Mouse (Mus musculus) lung, embryonic 16.5 days (tissue): Measurements from ENCODE around the gene Nt5c3b. TPM values are rescaled to one million over a fixed set of nuclear protein-coding genes. Genes with fewer than 3 reads are reported as not detected.

ENCODE experiments used
- ATAC-seq: fragments of 200-750 bp; cut with Nextera tagmentation; 2 replicates; pipeline ENCODE4 v1.8.0; 2017; ENCODE audit warnings: low read depth, mild to moderate bottlenecking, moderate library complexity
- H3K27ac ChIP-seq: fragments of 300-500 bp; sonication (generic); 2 replicates; pipeline ENCODE4 v1.5.1; 2014; ENCODE audit warnings: mild to moderate bottlenecking, control low read depth, low read length
- H3K27me3 ChIP-seq: fragments of 300-500 bp; sonication (generic); 2 replicates; pipeline ENCODE4 v1.6.1; 2014; ENCODE audit warnings: low read depth, low read length, mixed read lengths; ENCODE audit not compliant: control insufficient read depth, insufficient read depth
- H3K36me3 ChIP-seq: fragments of 300-500 bp; sonication (generic); 2 replicates; pipeline ENCODE4 v1.6.1; 2014; ENCODE audit warnings: low read length; ENCODE audit not compliant: control insufficient read depth, insufficient read depth
- H3K4me1 ChIP-seq: fragments of 300-500 bp; sonication (generic); replicated peaks from 2 replicates; pipeline ENCODE4 v1.6.1; 2014; ENCODE audit warnings: low read length, mixed read lengths; ENCODE audit not compliant: control insufficient read depth, insufficient read depth
- H3K4me2 ChIP-seq: fragments of 300-500 bp; sonication (generic); 2 replicates; pipeline ENCODE4 v1.6.1; 2014; ENCODE audit warnings: low read depth, low read length, control low read depth
- H3K4me3 ChIP-seq: fragments of 300-500 bp; sonication (generic); 2 replicates; pipeline ENCODE4 v1.5.1; 2014; ENCODE audit warnings: mild to moderate bottlenecking, low read length, control low read depth
- H3K9ac ChIP-seq: fragments of 300-500 bp; sonication (generic); 2 replicates; pipeline ENCODE4 v1.6.1; 2014; ENCODE audit warnings: low read length, control low read depth
- H3K9me3 ChIP-seq: fragments of 300-500 bp; sonication (generic); 2 replicates; pipeline ENCODE4 v1.6.1; 2016; ENCODE audit warnings: low read length; ENCODE audit not compliant: control insufficient read depth
- WGBS: fragments of 180-500 bp; shearing (Covaris S2); extraction: QIAGEN DNeasy Blood & Tissue Kit; methylation state at CpG from one replicate; pipeline ENCODE4 v1.1.7; 2014; 5-methylcytosine and 5-hydroxymethylcytosine counted together
- polyA plus RNA-seq: library from polyadenylated mRNA; unstranded; fragments of >200 nt; fragmentation: Nextera tagmentation; extraction: Ambion mirVana; gene quantifications from 2 replicates; pipeline ENCODE4 v1.2.1, GENCODE M21; 2015

The Nt5c3b gene
- polyA plus RNA-seq, 1 experiment from 2014 or later, result 129 TPM

DNA sequence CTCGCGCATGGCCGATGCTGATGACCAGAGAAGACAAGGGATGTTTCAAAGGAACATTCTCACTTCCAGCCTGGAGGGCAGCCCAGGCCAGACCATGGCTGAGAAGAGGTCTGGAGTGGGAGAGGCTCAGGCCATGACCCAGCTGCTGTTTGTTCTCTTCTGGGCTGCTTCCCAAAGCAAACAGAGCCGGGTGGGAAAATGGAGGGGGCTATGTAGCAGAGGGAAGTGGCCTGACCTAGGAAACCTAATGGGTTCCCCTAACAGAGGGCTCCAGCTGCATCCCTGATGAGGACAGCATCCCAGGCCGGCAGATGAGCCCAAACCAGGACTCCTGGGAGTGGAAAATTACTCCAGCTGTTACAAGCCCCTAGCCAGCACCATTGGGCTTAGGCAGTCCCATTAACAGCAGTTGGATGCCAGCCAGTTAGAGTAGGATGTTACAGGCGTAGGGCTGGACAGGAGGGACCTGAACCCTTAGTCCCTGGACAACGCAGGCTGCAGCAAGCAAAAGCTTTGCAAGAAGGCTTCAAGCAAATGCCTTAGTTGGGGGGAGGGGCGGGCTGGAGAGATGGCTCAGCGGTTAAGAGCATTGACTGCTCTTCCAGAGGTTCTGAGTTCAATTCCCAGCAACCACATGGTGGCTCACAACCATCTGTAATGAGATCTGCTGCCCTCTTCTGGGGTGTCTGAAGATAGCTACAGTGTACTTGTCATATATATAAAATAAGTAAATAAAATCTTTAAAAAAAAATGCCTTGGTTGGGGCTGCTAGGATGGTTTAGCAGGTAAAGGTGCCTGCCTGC, 50.3 kb downstream of the Nt5c3b start:
- Histone ChIP-seq H3K27ac (peak overlapping the region; percentile 92), H3K36me3 (no peaks in the 10 kb centered on the region), H3K27me3 (no peaks in the 10 kb centered on the region), H3K4me3 (no peak overlapping the region), H3K4me1 (peaks cover 96% of the 10 kb centered on the region), H3K9ac (no peak overlapping the region), H3K4me2 (0 out of 2 replicates have a peak overlapping the region, but pooled peaks have one; percentile 13), H3K9me3 (no peaks in the 10 kb centered on the region)
- 30% methylated on average over 9 of the region's 9 CpGs for WGBS
- ATAC-seq, result peak; percentile 67

DNA sequence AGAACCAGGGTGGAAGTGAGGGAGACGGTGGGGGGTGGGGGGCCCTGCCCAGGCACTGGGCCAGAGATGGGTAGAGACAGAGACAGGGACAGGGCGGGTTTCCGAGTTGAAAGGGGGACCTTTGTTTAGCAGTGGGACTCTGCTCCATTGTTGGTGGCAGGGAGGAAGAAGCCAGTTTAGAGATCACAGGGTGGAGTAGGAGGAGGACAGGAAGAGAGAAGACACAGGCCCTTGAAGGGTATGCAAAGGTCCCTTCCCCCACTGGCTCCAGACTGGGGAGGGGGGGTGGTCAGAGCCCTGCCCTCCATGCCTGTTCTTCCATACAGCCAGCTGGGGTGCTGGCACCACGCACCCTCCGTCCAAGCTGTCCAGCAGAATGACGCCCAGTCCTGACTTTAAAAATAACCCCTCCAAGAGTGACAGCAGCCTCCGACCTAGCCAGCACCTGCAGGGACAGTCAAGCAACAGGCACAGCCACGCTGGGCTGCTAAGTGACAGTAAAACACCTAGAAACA, 51.6 kb downstream of the Nt5c3b start:
- Histone ChIP-seq H3K27me3 (no peaks in the 10 kb centered on the region), H3K36me3 (peaks cover 9% of the 10 kb centered on the region), H3K27ac (peak overlapping the region; percentile 92), H3K9me3 (no peaks in the 10 kb centered on the region), H3K9ac (peak overlapping the region; percentile 37; the same call in 1 of the 2 replicates), H3K4me2 (peak overlapping the region; percentile 25), H3K4me3 (no peak overlapping the region), H3K4me1 (peaks cover 90% of the 10 kb centered on the region)
- peak; percentile 44 for ATAC-seq
- 40% methylated on average over 8 of the region's 8 CpGs for WGBS

DNA sequence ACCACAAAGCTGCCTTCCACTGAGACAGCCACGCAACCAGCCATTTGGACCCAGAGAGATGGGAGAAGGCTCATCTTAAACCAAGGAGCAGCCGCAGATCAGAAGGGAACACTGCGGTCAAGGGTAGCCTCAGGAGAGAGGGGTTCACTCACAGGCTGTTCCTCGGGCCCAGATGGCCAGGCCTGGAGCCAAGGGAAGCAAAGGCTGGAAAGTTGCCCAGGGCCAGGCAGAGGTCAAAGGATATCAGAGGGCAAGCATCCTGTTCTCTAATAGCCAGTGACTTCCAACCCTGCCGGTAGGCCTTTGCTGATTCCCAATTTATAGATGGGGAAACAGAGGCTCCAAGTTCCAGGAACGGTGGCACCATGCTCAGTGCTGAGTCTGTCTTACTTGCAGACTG, 53.0 kb downstream of the Nt5c3b start:
- 50% methylated on average over 6 of the region's 6 CpGs for WGBS

GRCm38 (mm10) chr11:100387589-100388375, 53.8 kb downstream of the Nt5c3b start:
- Histone ChIP-seq H3K9me3 (no peaks in the 10 kb centered on the region), H3K4me1 (peaks cover 67% of the 10 kb centered on the region), H3K36me3 (peaks cover 26% of the 10 kb centered on the region), H3K9ac (peak overlapping the region; percentile 48), H3K4me3 (peak overlapping the region; percentile 5; the same call in 1 of the 2 replicates), H3K27me3 (no peaks in the 10 kb centered on the region), H3K27ac (peak overlapping the region; percentile 92), H3K4me2 (peak overlapping the region; percentile 40)
- 18% methylated on average over 14 of the region's 14 CpGs for WGBS
- peak; percentile 62 for ATAC-seq

More for the DNA sequence above, 53.0 kb downstream of the Nt5c3b start:
- no peaks in the 10 kb centered on the region for H3K9me3 ChIP-seq
- H3K4me3 ChIP-seq, result no peak overlapping the region
- H3K27ac ChIP-seq, result peak overlapping the region; percentile 92
- H3K4me1 ChIP-seq, result peaks cover 76% of the 10 kb centered on the region
- H3K36me3 ChIP-seq, result peaks cover 19% of the 10 kb centered on the region
- no peaks in the 10 kb centered on the region for H3K27me3 ChIP-seq
- no peak for ATAC-seq
- peak overlapping the region; percentile 48 for H3K9ac ChIP-seq
- peak overlapping the region; percentile 40 for H3K4me2 ChIP-seq

DNA sequence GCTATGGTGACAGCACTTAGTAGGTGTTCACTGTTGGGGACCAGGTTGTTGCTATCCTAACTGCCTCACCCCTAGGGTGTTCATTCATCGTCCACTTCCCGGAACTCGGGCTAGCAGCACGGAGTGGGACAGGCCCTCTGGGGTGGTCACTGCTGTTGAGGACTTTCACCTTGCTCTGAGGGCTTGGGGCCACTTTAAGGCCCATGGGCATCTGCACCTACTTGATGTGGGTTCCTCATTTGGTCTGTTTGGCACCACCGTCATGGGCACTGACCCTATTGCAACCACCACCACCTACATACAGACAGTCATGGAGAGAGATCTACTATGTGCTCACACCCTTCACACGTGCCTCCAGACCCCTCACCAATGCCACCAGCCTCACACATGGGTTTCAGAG, 54.5 kb downstream of the Nt5c3b start:
- Histone ChIP-seq H3K4me1 (peaks cover 61% of the 10 kb centered on the region), H3K9me3 (no peaks in the 10 kb centered on the region), H3K36me3 (peaks cover 31% of the 10 kb centered on the region), H3K27ac (peak overlapping the region; percentile 92), H3K9ac (0 out of 2 replicates have a peak overlapping the region, but pooled peaks have one; percentile 11), H3K4me2 (peak overlapping the region; percentile 40), H3K4me3 (no peak overlapping the region), H3K27me3 (no peaks in the 10 kb centered on the region)
- no peak for ATAC-seq
- 79% methylated on average over 6 of the region's 6 CpGs for WGBS

GRCm38 (mm10) chr11:100386586-100386985, 55.0 kb downstream of the Nt5c3b start:
- peaks cover 36% of the 10 kb centered on the region for H3K36me3 ChIP-seq
- H3K9me3 ChIP-seq, result no peaks in the 10 kb centered on the region
- no peak overlapping the region; the same call in 1 of the 2 replicates for H3K9ac ChIP-seq
- H3K4me1 ChIP-seq, result peaks cover 56% of the 10 kb centered on the region
- WGBS, result 47% methylated on average over 5 of the region's 5 CpGs
- peak; percentile 66 for ATAC-seq
- H3K4me3 ChIP-seq, result no peak overlapping the region
- peak overlapping the region; percentile 92 for H3K27ac ChIP-seq
- H3K4me2 ChIP-seq, result peak overlapping the region; percentile 40
- H3K27me3 ChIP-seq, result no peaks in the 10 kb centered on the region

GRCm38 (mm10) chr11:100385016-100385415, 56.6 kb downstream of the Nt5c3b start:
- H3K27me3 ChIP-seq, result no peaks in the 10 kb centered on the region
- H3K36me3 ChIP-seq, result peaks cover 48% of the 10 kb centered on the region
- H3K27ac ChIP-seq, result no peak overlapping the region
- H3K9me3 ChIP-seq, result no peaks in the 10 kb centered on the region
- 0 out of 2 replicates have a peak overlapping the region, but pooled peaks have one; percentile 32 for H3K9ac ChIP-seq
- ATAC-seq, result no peak
- no peak overlapping the region for H3K4me3 ChIP-seq
- 94% methylated on average over 3 of the region's 3 CpGs for WGBS
- no peak overlapping the region for H3K4me2 ChIP-seq
- H3K4me1 ChIP-seq, result peaks cover 40% of the 10 kb centered on the region

DNA sequence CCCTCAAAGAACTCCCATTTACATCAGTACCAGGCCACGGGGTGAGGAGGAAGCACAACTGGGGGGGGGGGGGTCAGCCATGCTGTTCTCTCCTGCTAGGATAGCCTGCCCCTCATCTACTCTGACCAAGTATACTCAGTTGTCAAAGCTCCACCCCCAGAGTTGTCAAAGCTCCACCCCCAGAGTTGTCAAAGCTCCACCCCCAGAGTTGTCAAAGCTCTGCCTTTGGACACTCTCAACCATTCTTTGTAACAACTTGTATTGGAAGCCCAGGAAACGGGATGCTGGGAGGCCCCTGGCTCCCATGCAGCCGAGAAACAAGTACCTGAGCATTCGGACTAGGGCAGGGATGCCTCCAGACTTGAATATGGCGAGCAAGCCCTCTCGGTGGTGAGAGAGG, 58.9 kb downstream of the Nt5c3b start:
- 79% methylated on average over 6 of the region's 6 CpGs for WGBS
- H3K4me1 ChIP-seq, result peaks cover 17% of the 10 kb centered on the region

GRCm38 (mm10) chr11:100379311-100379710, 62.3 kb downstream of the Nt5c3b start:
- Histone ChIP-seq H3K36me3 (peaks cover 72% of the 10 kb centered on the region), H3K4me2 (no peak overlapping the region), H3K4me1 (no peaks in the 10 kb centered on the region; the same call in 1 of the 2 replicates), H3K9ac (no peak overlapping the region), H3K9me3 (no peaks in the 10 kb centered on the region), H3K27ac (no peak overlapping the region), H3K27me3 (no peaks in the 10 kb centered on the region), H3K4me3 (no peak overlapping the region)
- 90% methylated on average over 4 of the region's 4 CpGs for WGBS
- ATAC-seq, result no peak

More for the DNA sequence above, 58.9 kb downstream of the Nt5c3b start:
- peaks cover 65% of the 10 kb centered on the region for H3K36me3 ChIP-seq
- no peak overlapping the region for H3K9ac ChIP-seq
- H3K27me3 ChIP-seq, result no peaks in the 10 kb centered on the region
- no peak overlapping the region for H3K4me3 ChIP-seq
- no peak overlapping the region for H3K27ac ChIP-seq
- ATAC-seq, result no peak
- H3K9me3 ChIP-seq, result no peaks in the 10 kb centered on the region
- no peak overlapping the region for H3K4me2 ChIP-seq
